Mouse (Mus musculus) midbrain, embryonic 15.5 days (tissue): Measurements from ENCODE around the gene Rab32. TPM values are rescaled to one million over a fixed set of nuclear protein-coding genes. Genes with fewer than 3 reads are reported as not detected.

ENCODE experiments used
- polyA plus RNA-seq: library from polyadenylated mRNA; unstranded; fragments of >200 nt; fragmentation: Nextera tagmentation; extraction: Ambion mirVana; gene quantifications from 2 replicates; pipeline ENCODE4 v1.2.1, GENCODE M21; 2015

Rab32 gene
- polyA plus RNA-seq, 1 experiment from 2014 or later, result 4.3 TPM

Other genes starting within 250 kb of the Rab32 start
- 0.27 and 0.28 TPM in 2 replicates for gene Adgb, start 85.9 kb downstream of the Rab32 start, polyA plus RNA-seq
- not detected in 2 replicates for gene Gm10944, start 123.1 kb upstream of the Rab32 start, polyA plus RNA-seq